Mouse (Mus musculus): ENCODE measurements around the gene Gucy1b1. TPM values are rescaled to one million over a fixed set of nuclear protein-coding genes. Genes with fewer than 3 reads are reported as not detected.
A peak's percentile ranks its signal among the peaks of the same experiment; 100 is the strongest.

The Gucy1b1 gene
- total and polyA plus RNA-seq, 3 experiments: 0.22 TPM; not detected in 2

- no peak for ATAC-seq (ENCODE audit: extremely low read depth, insufficient number of reproducible peaks, low FRiP score, poor library complexity, severe bottlenecking)
- DNase-seq (ENCODE audit: low spot score): no peak
- H3K36me3 ChIP-seq (replicated peaks): no peaks in the 10 kb centered on the region
- no peaks in the 10 kb centered on the region for H3K27me3 ChIP-seq (ENCODE audit: insufficient read depth, low read length)
- no peaks in the 10 kb centered on the region for H3K9me3 ChIP-seq (replicated peaks)
- no peaks in the 10 kb centered on the region for H3K4me1 ChIP-seq (ENCODE audit: insufficient read depth, low read depth, low read length)
- H3K4me3 ChIP-seq (ENCODE audit: low read depth, low read length): no peak overlapping the region
- TF ChIP-seq GATA1 (IDR thresholded peaks at IDR 0.05; ENCODE audit: borderline replicate concordance, low read length) (no peak), GATA2 (IDR thresholded peaks at IDR 0.05; ENCODE audit: borderline replicate concordance, low read depth, low read length) (no peak), CTCF (IDR thresholded peaks at IDR 0.05; ENCODE audit: low read depth, low read length) (no peak)
Measured at GRCm38 (mm10) chr3:82046087-82046486, 28.4 kb downstream of the Gucy1b1 start.

- Histone ChIP-seq H3K4me3 (ENCODE audit: low read depth, low read length) (no peak overlapping the region), H3K27me3 (ENCODE audit: insufficient read depth, low read length) (no peaks in the 10 kb centered on the region), H3K4me1 (ENCODE audit: insufficient read depth, low read depth, low read length) (no peaks in the 10 kb centered on the region), H3K36me3 (replicated peaks) (no peaks in the 10 kb centered on the region), H3K9me3 (replicated peaks) (no peaks in the 10 kb centered on the region)
- DNase-seq (ENCODE audit: low spot score) (no peak), ATAC-seq (ENCODE audit: extremely low read depth, insufficient number of reproducible peaks, low FRiP score, poor library complexity, severe bottlenecking) (no peak)
- no peak for TF ChIP-seq TAL1 (conservative IDR thresholded peaks at IDR 0.05; ENCODE audit: low read depth, low read length)
- no peak for TF ChIP-seq GATA1 (IDR thresholded peaks at IDR 0.05; ENCODE audit: borderline replicate concordance, low read length)
- TF ChIP-seq POLR2AphosphoS5 (IDR thresholded peaks at IDR 0.05; ENCODE audit: insufficient replicate concordance, low read depth, low read length): no peak
Measured at GRCm38 (mm10) chr3:82044902-82045301, 29.6 kb downstream of the Gucy1b1 start.

GRCm38 (mm10) chr3:82043676-82044075, 30.8 kb downstream of the Gucy1b1 start:
- Histone ChIP-seq H3K4me1 (ENCODE audit: insufficient read depth, low read depth, low read length) (no peaks in the 10 kb centered on the region), H3K36me3 (replicated peaks) (no peaks in the 10 kb centered on the region), H3K9me3 (replicated peaks) (no peaks in the 10 kb centered on the region), H3K27me3 (ENCODE audit: insufficient read depth, low read length) (no peaks in the 10 kb centered on the region), H3K4me3 (ENCODE audit: low read depth, low read length) (no peak overlapping the region)
- ATAC-seq (ENCODE audit: extremely low read depth, insufficient number of reproducible peaks, low FRiP score, poor library complexity, severe bottlenecking) (no peak), DNase-seq (ENCODE audit: low spot score) (no peak)
- no peak for TF ChIP-seq POLR2AphosphoS5 (IDR thresholded peaks at IDR 0.05; ENCODE audit: insufficient replicate concordance, low read depth, low read length)
- TF ChIP-seq GATA2 (IDR thresholded peaks at IDR 0.05; ENCODE audit: borderline replicate concordance, low read depth, low read length): no peak
- no peak for TF ChIP-seq GATA1 (IDR thresholded peaks at IDR 0.05; ENCODE audit: borderline replicate concordance, low read length)
- no peak for TF ChIP-seq CTCF (IDR thresholded peaks at IDR 0.05; ENCODE audit: low read depth, low read length)
- no peak for TF ChIP-seq TAL1 (conservative IDR thresholded peaks at IDR 0.05; ENCODE audit: low read depth, low read length)

GRCm38 (mm10) chr3:82036262-82037044, 38.0 kb downstream of the Gucy1b1 start:
- Histone ChIP-seq H3K4me1 (ENCODE audit: insufficient read depth, low read depth, low read length) (no peaks in the 10 kb centered on the region), H3K9me3 (replicated peaks) (no peaks in the 10 kb centered on the region), H3K4me3 (ENCODE audit: low read depth, low read length) (no peak overlapping the region), H3K27me3 (ENCODE audit: insufficient read depth, low read length) (no peaks in the 10 kb centered on the region), H3K36me3 (replicated peaks) (no peaks in the 10 kb centered on the region)
- ATAC-seq (ENCODE audit: extremely low read depth, insufficient number of reproducible peaks, low FRiP score, poor library complexity, severe bottlenecking) (no peak), DNase-seq (ENCODE audit: low spot score) (no peak)
- TF ChIP-seq GATA1 (IDR thresholded peaks at IDR 0.05; ENCODE audit: borderline replicate concordance, low read length) (no peak), POLR2AphosphoS5 (IDR thresholded peaks at IDR 0.05; ENCODE audit: insufficient replicate concordance, low read depth, low read length) (no peak), GATA2 (IDR thresholded peaks at IDR 0.05; ENCODE audit: borderline replicate concordance, low read depth, low read length) (no peak)

GRCm38 (mm10) chr3:82030008-82030748, 44.3 kb downstream of the Gucy1b1 start:
- no peaks in the 10 kb centered on the region for H3K4me1 ChIP-seq (ENCODE audit: insufficient read depth, low read depth, low read length)

GRCm38 (mm10) chr3:82029229-82029628, 45.3 kb downstream of the Gucy1b1 start:
- TF ChIP-seq TAL1 (conservative IDR thresholded peaks at IDR 0.05; ENCODE audit: low read depth, low read length): no peak
- peak; percentile 52; the same call in 1 of the 2 replicates for TF ChIP-seq CTCF (IDR thresholded peaks at IDR 0.05; ENCODE audit: low read depth, low read length)
- no peak for TF ChIP-seq GATA1 (IDR thresholded peaks at IDR 0.05; ENCODE audit: borderline replicate concordance, low read length)
- Histone ChIP-seq H3K4me3 (ENCODE audit: low read depth, low read length) (no peak overlapping the region), H3K36me3 (replicated peaks) (no peaks in the 10 kb centered on the region), H3K4me1 (ENCODE audit: insufficient read depth, low read depth, low read length) (no peaks in the 10 kb centered on the region), H3K9me3 (replicated peaks) (no peaks in the 10 kb centered on the region), H3K27me3 (ENCODE audit: insufficient read depth, low read length) (no peaks in the 10 kb centered on the region)
- peak; percentile 40; the same call in 1 of the 2 replicates for ATAC-seq (ENCODE audit: extremely low read depth, insufficient number of reproducible peaks, low FRiP score, poor library complexity, severe bottlenecking)
- DNase-seq (ENCODE audit: low spot score): peak; percentile 10

More at GRCm38 (mm10) chr3:82030008-82030748, 44.3 kb downstream of the Gucy1b1 start:
- Histone ChIP-seq H3K36me3 (replicated peaks) (no peaks in the 10 kb centered on the region), H3K9me3 (replicated peaks) (no peaks in the 10 kb centered on the region), H3K4me3 (ENCODE audit: low read depth, low read length) (no peak overlapping the region), H3K27me3 (ENCODE audit: insufficient read depth, low read length) (no peaks in the 10 kb centered on the region)
- TF ChIP-seq POLR2AphosphoS5 (IDR thresholded peaks at IDR 0.05; ENCODE audit: insufficient replicate concordance, low read depth, low read length) (no peak), GATA1 (IDR thresholded peaks at IDR 0.05; ENCODE audit: borderline replicate concordance, low read length) (no peak), TAL1 (conservative IDR thresholded peaks at IDR 0.05; ENCODE audit: low read depth, low read length) (no peak), CTCF (IDR thresholded peaks at IDR 0.05; ENCODE audit: low read depth, low read length) (no peak), GATA2 (IDR thresholded peaks at IDR 0.05; ENCODE audit: borderline replicate concordance, low read depth, low read length) (no peak)
- ATAC-seq (ENCODE audit: extremely low read depth, insufficient number of reproducible peaks, low FRiP score, poor library complexity, severe bottlenecking) (0 out of 2 replicates have a peak, but pooled peaks have one; percentile 22), DNase-seq (ENCODE audit: low spot score) (no peak)
